Mouse (Mus musculus) CH12.LX (cell line): Measurements from ENCODE around the gene 4930519G04Rik. TPM values are rescaled to one million over a fixed set of nuclear protein-coding genes. Genes with fewer than 3 reads are reported as not detected.

Source experiments
- DNase-seq: peaks from one replicate; pipeline ENCODE4 v3.0.0-alpha.2; 2013; ENCODE audit errors: extremely low read depth
- H3K27ac ChIP-seq: 2 replicates; pipeline ENCODE4 v1.5.1; 2012; ENCODE audit warnings: low read depth, mild to moderate bottlenecking, control low read depth, moderate library complexity; ENCODE audit not compliant: insufficient read depth
- H3K27me3 ChIP-seq: replicated peaks from 2 replicates; pipeline ENCODE3; 2012; ENCODE audit warnings: inconsistent platforms
- H3K36me3 ChIP-seq, 2 experiments: replicated peaks in 1 of 2; 2 replicates each; pipeline versions ENCODE3 to v1.6.1; 2012; ENCODE audit warnings: inconsistent platforms in 1 of 2, low read length in 1 of 2, mild to moderate bottlenecking in 1 of 2, mixed read lengths in 1 of 2, moderate library complexity in 1 of 2; ENCODE audit not compliant: control insufficient read depth in 1 of 2, insufficient read depth in 1 of 2
- H3K4me1 ChIP-seq, 2 experiments: 2 replicates each; pipeline ENCODE4 v1.6.1; 2012; ENCODE audit warnings: inconsistent platforms in 1 of 2, moderate library complexity in 1 of 2; ENCODE audit not compliant: insufficient read depth in 2 of 2, control insufficient read depth in 1 of 2
- H3K4me2 ChIP-seq: 2 replicates; pipeline ENCODE4 v1.6.1; 2012; ENCODE audit warnings: low read depth, mild to moderate bottlenecking, control low read depth; ENCODE audit not compliant: poor library complexity, insufficient read depth, severe bottlenecking
- H3K4me3 ChIP-seq, 3 experiments: fragments of 150-350 bp in 1 of 3; sonication (generic) in 1 of 3; replicated peaks in 1 of 3; 2 replicates each; pipeline versions ENCODE3 to v1.5.1; 2011 to 2012; ENCODE audit warnings: low read depth in 2 of 3, low read length in 2 of 3, mild to moderate bottlenecking in 2 of 3, moderate library complexity in 2 of 3, control low read depth in 1 of 3, improper control_type of control experiment in 1 of 3, inconsistent platforms in 1 of 3, mixed read lengths in 1 of 3; ENCODE audit not compliant: poor library complexity in 1 of 3
- H3K79me2 ChIP-seq: replicated peaks from 2 replicates; pipeline ENCODE4 v1.6.1; 2012; ENCODE audit warnings: mild to moderate bottlenecking, moderate library complexity; ENCODE audit not compliant: control insufficient read depth, poor library complexity, insufficient read depth, severe bottlenecking; ENCODE audit errors: extremely low read depth
- H3K9ac ChIP-seq: 2 replicates; pipeline ENCODE4 v1.6.1; 2012; ENCODE audit warnings: low read depth, mild to moderate bottlenecking, control low read depth, moderate library complexity; ENCODE audit not compliant: insufficient read depth
- H3K9me3 ChIP-seq: replicated peaks from 2 replicates; pipeline ENCODE3; 2012; ENCODE audit warnings: low read length, inconsistent platforms, mixed read lengths
- BHLHE40 ChIP-seq: IDR thresholded peaks from 2 replicates; pipeline ENCODE4 v1.6.1; 2011; ENCODE audit warnings: mild to moderate bottlenecking, low read depth, low read length, improper control_type of control experiment
- CHD1 ChIP-seq: IDR thresholded peaks from 2 replicates; pipeline ENCODE4 v1.6.1; 2012; ENCODE audit warnings: low read depth, low read length, improper control_type of control experiment, inconsistent platforms
- CHD2 ChIP-seq: IDR thresholded peaks from 2 replicates; pipeline ENCODE4 v1.6.1; 2011; ENCODE audit warnings: low read length, improper control_type of control experiment
- CTCF ChIP-seq, 2 experiments: IDR thresholded peaks in 1 of 2; conservative IDR thresholded peaks in 1 of 2; 2 replicates each; pipeline ENCODE4 v1.5.1; 2011 to 2012; ENCODE audit warnings: low read depth in 2 of 2, low read length in 2 of 2, improper control_type of control experiment in 1 of 2, inconsistent platforms in 1 of 2, mild to moderate bottlenecking in 1 of 2, moderate library complexity in 1 of 2
- E2F4 ChIP-seq: IDR thresholded peaks from 2 replicates; pipeline ENCODE4 v1.6.1; 2011; ENCODE audit warnings: low read depth, low read length, improper control_type of control experiment; ENCODE audit not compliant: insufficient replicate concordance
- EP300 ChIP-seq: IDR thresholded peaks from 2 replicates; pipeline ENCODE4 v1.6.1; 2011; ENCODE audit warnings: low read length, improper control_type of control experiment
- IRF4 ChIP-seq: IDR thresholded peaks from 2 replicates; pipeline ENCODE4 v1.6.1; 2014; ENCODE audit warnings: low read depth, mild to moderate bottlenecking, inconsistent platforms, low read length, improper control_type of control experiment
- JUND ChIP-seq: conservative IDR thresholded peaks from 2 replicates; pipeline ENCODE4 v1.6.1; 2011; ENCODE audit warnings: low read depth, low read length, improper control_type of control experiment
- MAFK ChIP-seq: IDR thresholded peaks from 2 replicates; pipeline ENCODE4 v1.6.1; 2011; ENCODE audit warnings: low read length, improper control_type of control experiment; ENCODE audit not compliant: insufficient replicate concordance
- MEF2A ChIP-seq: IDR thresholded peaks from 2 replicates; pipeline ENCODE4 v1.6.1; 2014; ENCODE audit warnings: low read depth, mild to moderate bottlenecking, inconsistent platforms, low read length, improper control_type of control experiment, borderline replicate concordance
- MXI1 ChIP-seq: IDR thresholded peaks from 2 replicates; pipeline ENCODE4 v1.6.1; 2011; ENCODE audit warnings: mild to moderate bottlenecking, low read depth, low read length, improper control_type of control experiment
- NELFE ChIP-seq: IDR thresholded peaks from 2 replicates; pipeline ENCODE4 v1.6.1; 2011; ENCODE audit warnings: low read depth, low read length, improper control_type of control experiment
- NRF1 ChIP-seq: IDR thresholded peaks from 2 replicates; pipeline ENCODE4 v1.6.1; 2014; ENCODE audit warnings: low read depth, mild to moderate bottlenecking, inconsistent platforms, low read length, improper control_type of control experiment, moderate library complexity
- PAX5 ChIP-seq: IDR thresholded peaks from 2 replicates; pipeline ENCODE4 v1.6.1; 2012; ENCODE audit warnings: low read length, inconsistent platforms, mixed read lengths
- POLR2A ChIP-seq: IDR thresholded peaks from 2 replicates; pipeline ENCODE4 v1.6.1; 2011; ENCODE audit warnings: low read depth, mild to moderate bottlenecking, improper control_type of control experiment, low read length
- RAD21 ChIP-seq: IDR thresholded peaks from 2 replicates; pipeline ENCODE4 v1.6.1; 2011; ENCODE audit warnings: low read depth, mild to moderate bottlenecking, low read length, improper control_type of control experiment, moderate library complexity
- SIN3A ChIP-seq: IDR thresholded peaks from 2 replicates; pipeline ENCODE4 v1.6.1; 2012; ENCODE audit warnings: low read length, improper control_type of control experiment, inconsistent platforms
- SMC3 ChIP-seq: IDR thresholded peaks from 2 replicates; pipeline ENCODE4 v1.6.1; 2011; ENCODE audit warnings: low read depth, low read length, improper control_type of control experiment
- TCF12 ChIP-seq: IDR thresholded peaks from 2 replicates; pipeline ENCODE4 v1.6.1; 2014; ENCODE audit warnings: low read depth, mild to moderate bottlenecking, inconsistent platforms, low read length, improper control_type of control experiment
- USF1 ChIP-seq: IDR thresholded peaks from 2 replicates; pipeline ENCODE4 v1.6.1; 2014; ENCODE audit warnings: low read depth, mild to moderate bottlenecking, inconsistent platforms, low read length, improper control_type of control experiment
- ZC3H11A ChIP-seq: IDR thresholded peaks from 2 replicates; pipeline ENCODE4 v1.6.1; 2012; ENCODE audit warnings: low read depth, mild to moderate bottlenecking, inconsistent platforms, low read length, improper control_type of control experiment
- ZKSCAN1 ChIP-seq: IDR thresholded peaks from 2 replicates; pipeline ENCODE4 v1.6.1; 2012; ENCODE audit warnings: low read depth, inconsistent platforms, low read length, improper control_type of control experiment, borderline replicate concordance
- dilution Hi-C: fragments of 300-500 bp; cut with MboI; formaldehyde crosslinking; loops from 2 replicates; pipeline ENCODE4 v1.14.3; 2020; ENCODE audit warnings: low sequenced_read_pairs; ENCODE audit not compliant: extremely low pct_unique_long_range_greater_than_20kb, extremely low pct_ligation_motif_present
- in situ Hi-C: fragments of 300-500 bp; cut with MboI; formaldehyde crosslinking; loops from 3 replicates; pipeline ENCODE4 v1.14.3; 2019; ENCODE audit warnings: low sequenced_read_pairs, low pct_ligation_motif_present, low pct_unique_long_range_greater_than_20kb, mixed read lengths
- polyA plus RNA-seq: library from polyadenylated mRNA; unstranded; fragments of >175 nt; gene quantifications from 2 replicates; pipeline ENCODE4 v1.2.1, GENCODE M21; 2012; ENCODE audit warnings: low read depth; ENCODE audit not compliant: insufficient read length
- total RNA-seq, 2 experiments: library from RNA; depleted of rRNA; stranded (reverse); fragments of 300-350 nt in 1 of 2; fragments of >200 nt in 1 of 2; gene quantifications; 2 replicates each; pipeline ENCODE4 v1.2.3; 2012 to 2014

4930519G04Rik gene
- total and polyA plus RNA-seq, 3 experiments: not detected

DNA sequence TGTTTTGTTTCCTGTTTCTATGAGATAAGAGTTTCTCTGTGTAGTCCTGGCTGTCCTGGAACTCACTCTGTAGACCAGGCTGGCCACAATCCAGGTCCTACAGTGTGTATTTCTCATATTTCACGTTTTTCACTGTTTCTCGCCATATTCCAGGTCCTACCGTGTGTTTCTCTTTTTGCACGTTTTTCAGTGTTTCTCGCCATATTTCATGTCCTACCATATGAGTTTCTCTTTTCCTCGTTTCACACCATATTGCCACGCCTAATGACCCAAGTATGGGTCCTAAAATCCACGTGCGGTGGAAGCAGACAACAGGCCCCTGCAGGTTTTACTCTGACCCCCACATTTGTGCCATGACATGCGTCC, 68.9 kb downstream of the 4930519G04Rik start:
- H3K79me2 ChIP-seq: no peaks in the 10 kb centered on the region
- H3K4me1 ChIP-seq: peaks cover 11 to 21% of the 10 kb centered on the region in 2 experiments
- TF ChIP-seq USF1 (no peak), PAX5 (no peak), MAFK (no peak), CTCF (conservative IDR thresholded peaks at IDR 0.05 in 1 of 2, IDR thresholded peaks at IDR 0.05 in 1 of 2; ENCODE audit: low read depth in 2 of 2, low read length in 2 of 2) (no peak), CHD1 (no peak), POLR2A (no peak), MEF2A (no peak), IRF4 (no peak), SIN3A (no peak), RAD21 (no peak), JUND (no peak), SMC3 (no peak), ZKSCAN1 (no peak)
- peak overlapping the region; percentile 79 for H3K4me2 ChIP-seq
- peak overlapping the region in 2 of 3 experiments; percentile 4 to 42 for H3K4me3 ChIP-seq
- DNase-seq: no peak
- peak overlapping the region; percentile 39 for H3K9ac ChIP-seq
- no peaks in the 10 kb centered on the region for H3K27me3 ChIP-seq
- in situ Hi-C loops (loop anchor here (25.0 kb wide), 1 partner anchor 210 kb away; the partner anchor contains the start of gene Tchp), dilution Hi-C loops (no loop called here)
- H3K9me3 ChIP-seq: no peaks in the 10 kb centered on the region
- H3K27ac ChIP-seq: no peak overlapping the region
- no peaks in the 10 kb centered on the region for H3K36me3 ChIP-seq

DNA sequence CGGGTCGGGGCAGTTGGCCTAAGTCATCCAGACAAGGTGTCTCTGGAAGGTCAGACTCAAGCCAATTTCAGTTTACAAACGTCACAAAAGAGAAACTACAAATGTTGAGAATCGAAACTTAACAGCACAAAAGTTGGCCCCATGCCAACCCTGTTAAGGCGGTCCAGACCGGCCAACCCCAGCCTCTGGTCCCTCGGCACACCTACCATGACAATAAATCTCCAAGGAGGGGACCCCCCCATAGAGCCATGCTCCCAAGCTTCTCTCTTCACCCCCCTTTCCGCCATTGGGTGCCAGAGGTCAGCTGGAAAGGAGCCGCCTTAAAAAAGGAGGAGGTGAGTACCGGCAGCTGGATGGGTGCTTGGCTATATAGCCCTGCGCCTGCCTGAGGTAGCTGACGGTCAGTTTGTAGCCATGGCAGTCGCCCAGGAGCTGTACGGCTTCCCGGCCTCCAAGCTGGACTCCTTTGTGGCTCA, 69.6 kb downstream of the 4930519G04Rik start, which contains the start of gene Oasl1:
TSS of gene Oasl1 (plus strand) at position 243 of the 476 bp plus-strand sequence.
- Histone ChIP-seq H3K4me2 (peak within 1 kb of the TSS; percentile 79), H3K36me3 (no peaks in the 10 kb centered on the region)
- DNase-seq: no peak
- TF ChIP-seq TCF12: 0 out of 2 replicates have a peak, but pooled peaks have one; percentile 18
- peak; percentile 58 for TF ChIP-seq IRF4
- TF ChIP-seq EP300: peak; percentile 50
- no peak for TF ChIP-seq JUND
- no peak for TF ChIP-seq MEF2A
- TF ChIP-seq ZC3H11A: no peak
- 0 out of 2 replicates have a peak, but pooled peaks have one; percentile 8 for TF ChIP-seq MAFK
- TF ChIP-seq CHD2: no peak
- no peak for TF ChIP-seq NELFE
- TF ChIP-seq NRF1: no peak
- no peak for TF ChIP-seq SIN3A
- TF ChIP-seq MXI1: no peak
- TF ChIP-seq BHLHE40: peak; percentile 17; the same call in 1 of the 2 replicates
- no peak for TF ChIP-seq E2F4
- TF ChIP-seq, all 38 proteins: peak for 5
- peak within 1 kb of the TSS; percentile 39 for H3K9ac ChIP-seq
- peak within 1 kb of the TSS in 2 of 3 experiments; percentile 4 to 42 for H3K4me3 ChIP-seq
- no peak within 1 kb of the TSS for H3K27ac ChIP-seq
- H3K9me3 ChIP-seq: no peaks in the 10 kb centered on the region
- H3K4me1 ChIP-seq: peaks cover 11 to 21% of the 10 kb centered on the region in 2 experiments
- no peaks in the 10 kb centered on the region for H3K79me2 ChIP-seq
- in situ Hi-C loops (loop anchor here (25.0 kb wide), 1 partner anchor 211 kb away; the partner anchor contains the start of gene Tchp), dilution Hi-C loops (no loop called here)
- H3K27me3 ChIP-seq: no peaks in the 10 kb centered on the region
